Mouse (Mus musculus): ENCODE measurements around the gene Dab2ip. TPM values are rescaled to one million over a fixed set of nuclear protein-coding genes. Genes with fewer than 3 reads are reported as not detected.
A peak's percentile ranks its signal among the peaks of the same experiment; 100 is the strongest.

Dab2ip gene
- polyA plus RNA-seq, 1 experiment from 2014 or later = 60.0 TPM

DNA sequence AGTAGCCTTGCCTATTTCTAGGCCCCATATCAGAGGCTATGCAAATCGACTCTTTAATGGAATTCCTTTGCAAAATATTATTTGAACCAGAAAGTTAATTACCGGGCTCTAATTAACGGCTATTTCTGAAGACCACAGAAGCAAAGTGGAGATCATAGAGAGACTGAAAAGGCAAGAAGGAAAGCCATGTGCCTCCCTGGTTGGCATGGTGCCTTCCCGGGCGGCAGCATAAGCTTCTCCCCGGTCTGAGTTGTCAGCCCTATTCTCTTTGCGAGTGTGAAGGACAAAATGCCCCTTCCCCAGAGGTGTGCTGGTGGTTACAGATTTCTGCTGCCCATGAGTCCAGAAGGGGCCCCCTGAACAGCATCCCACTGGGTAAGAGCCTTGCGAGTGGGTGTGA lies 109.7 kb downstream of the Dab2ip start:
- no peaks in the 10 kb centered on the region for H3K27me3 ChIP-seq (replicated peaks)
- no peak overlapping the region for H3K4me2 ChIP-seq
- ATAC-seq (ENCODE audit: insufficient read depth, low FRiP score, low read depth) = no peak
- H3K36me3 ChIP-seq = no peaks in the 10 kb centered on the region
- WGBS = 83% methylated on average over 8 of the region's 8 CpGs
- peaks cover 59% of the 10 kb centered on the region for H3K4me1 ChIP-seq
- no peaks in the 10 kb centered on the region for H3K9me3 ChIP-seq
- no peak overlapping the region for H3K4me3 ChIP-seq (replicated peaks)
- H3K27ac ChIP-seq = no peak overlapping the region
- H3K9ac ChIP-seq = no peak overlapping the region

DNA sequence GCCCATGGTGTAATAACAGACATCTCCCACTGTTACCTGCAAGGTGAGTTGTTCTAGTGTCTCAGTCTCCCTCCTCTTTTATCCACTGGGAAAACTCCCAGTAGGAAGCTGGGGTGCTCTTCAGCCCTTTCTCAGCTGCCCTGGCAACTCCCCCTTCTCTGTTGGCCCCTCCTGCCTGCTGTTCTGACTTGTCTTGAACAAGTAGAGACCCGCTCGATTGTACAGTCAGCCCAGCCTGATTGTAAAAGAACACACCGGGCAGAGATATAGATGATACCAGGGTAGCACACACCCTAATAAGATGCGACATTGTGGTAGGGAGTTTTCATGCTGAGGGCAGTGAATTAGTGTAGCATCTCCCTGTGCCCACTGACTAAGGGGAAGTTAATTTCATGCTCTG lies 111.2 kb downstream of the Dab2ip start:
- Histone ChIP-seq H3K27ac (no peak overlapping the region; the same call in 1 of the 2 replicates), H3K4me1 (peaks cover 52% of the 10 kb centered on the region), H3K27me3 (replicated peaks) (no peaks in the 10 kb centered on the region), H3K4me3 (replicated peaks) (no peak overlapping the region), H3K36me3 (no peaks in the 10 kb centered on the region), H3K9me3 (no peaks in the 10 kb centered on the region), H3K4me2 (no peak overlapping the region), H3K9ac (no peak overlapping the region)
- 55% methylated on average over 4 of the region's 4 CpGs for WGBS
- no peak for ATAC-seq (ENCODE audit: insufficient read depth, low FRiP score, low read depth)

DNA sequence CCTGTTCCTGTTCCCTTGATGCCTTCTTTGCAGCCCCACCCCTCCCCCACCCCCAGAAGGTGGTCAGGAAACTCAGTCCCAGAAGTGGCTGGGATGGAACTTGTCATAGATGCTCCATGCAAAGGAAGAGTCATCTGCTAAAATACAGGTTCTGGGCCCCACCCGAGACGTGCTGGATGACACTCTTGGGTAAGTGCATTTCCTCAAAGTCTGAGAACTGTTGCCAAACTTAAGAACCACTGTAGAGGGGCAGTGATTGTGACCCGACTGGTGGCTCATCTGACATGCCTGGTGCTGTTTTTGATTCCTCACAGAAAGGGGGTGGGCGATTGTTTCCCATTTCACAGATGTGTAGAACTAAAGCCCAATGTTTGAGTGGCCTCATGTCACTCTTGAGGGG lies 111.7 kb downstream of the Dab2ip start:
- Histone ChIP-seq H3K4me2 (no peak overlapping the region), H3K4me3 (replicated peaks) (no peak overlapping the region), H3K9ac (no peak overlapping the region), H3K9me3 (no peaks in the 10 kb centered on the region), H3K27ac (peak overlapping the region; percentile 49; the same call in 1 of the 2 replicates), H3K27me3 (replicated peaks) (no peaks in the 10 kb centered on the region), H3K36me3 (no peaks in the 10 kb centered on the region), H3K4me1 (peaks cover 50% of the 10 kb centered on the region)
- 69% methylated on average over 4 of the region's 4 CpGs for WGBS
- no peak for ATAC-seq (ENCODE audit: insufficient read depth, low FRiP score, low read depth)

DNA sequence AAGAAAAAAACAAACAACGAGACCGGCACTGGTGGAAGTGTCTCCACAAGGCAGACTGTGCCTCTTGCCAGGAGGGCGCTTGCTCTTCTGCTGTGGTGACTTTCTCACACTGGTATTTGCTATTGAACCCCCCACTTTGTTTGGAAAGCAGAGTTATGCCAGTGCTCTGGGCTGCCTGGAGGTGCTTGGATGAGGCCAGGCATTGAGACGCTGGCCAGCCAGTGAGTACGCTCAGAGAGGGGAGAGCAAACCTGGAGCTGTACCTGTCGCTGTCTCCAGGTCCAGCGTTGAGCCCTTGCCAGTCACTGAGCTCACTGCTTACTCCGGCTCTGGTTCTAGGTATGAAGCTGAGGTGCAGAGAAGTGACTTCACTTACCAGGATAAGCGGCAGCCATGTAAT lies 112.2 kb downstream of the Dab2ip start:
- no peak for ATAC-seq (ENCODE audit: insufficient read depth, low FRiP score, low read depth)
- Histone ChIP-seq H3K27ac (peak overlapping the region; percentile 49; the same call in 1 of the 2 replicates), H3K27me3 (replicated peaks) (no peaks in the 10 kb centered on the region), H3K36me3 (no peaks in the 10 kb centered on the region), H3K4me2 (no peak overlapping the region), H3K9ac (no peak overlapping the region), H3K4me1 (peaks cover 55% of the 10 kb centered on the region), H3K4me3 (replicated peaks) (no peak overlapping the region), H3K9me3 (no peaks in the 10 kb centered on the region)
- WGBS = 80% methylated on average over 9 of the region's 9 CpGs

DNA sequence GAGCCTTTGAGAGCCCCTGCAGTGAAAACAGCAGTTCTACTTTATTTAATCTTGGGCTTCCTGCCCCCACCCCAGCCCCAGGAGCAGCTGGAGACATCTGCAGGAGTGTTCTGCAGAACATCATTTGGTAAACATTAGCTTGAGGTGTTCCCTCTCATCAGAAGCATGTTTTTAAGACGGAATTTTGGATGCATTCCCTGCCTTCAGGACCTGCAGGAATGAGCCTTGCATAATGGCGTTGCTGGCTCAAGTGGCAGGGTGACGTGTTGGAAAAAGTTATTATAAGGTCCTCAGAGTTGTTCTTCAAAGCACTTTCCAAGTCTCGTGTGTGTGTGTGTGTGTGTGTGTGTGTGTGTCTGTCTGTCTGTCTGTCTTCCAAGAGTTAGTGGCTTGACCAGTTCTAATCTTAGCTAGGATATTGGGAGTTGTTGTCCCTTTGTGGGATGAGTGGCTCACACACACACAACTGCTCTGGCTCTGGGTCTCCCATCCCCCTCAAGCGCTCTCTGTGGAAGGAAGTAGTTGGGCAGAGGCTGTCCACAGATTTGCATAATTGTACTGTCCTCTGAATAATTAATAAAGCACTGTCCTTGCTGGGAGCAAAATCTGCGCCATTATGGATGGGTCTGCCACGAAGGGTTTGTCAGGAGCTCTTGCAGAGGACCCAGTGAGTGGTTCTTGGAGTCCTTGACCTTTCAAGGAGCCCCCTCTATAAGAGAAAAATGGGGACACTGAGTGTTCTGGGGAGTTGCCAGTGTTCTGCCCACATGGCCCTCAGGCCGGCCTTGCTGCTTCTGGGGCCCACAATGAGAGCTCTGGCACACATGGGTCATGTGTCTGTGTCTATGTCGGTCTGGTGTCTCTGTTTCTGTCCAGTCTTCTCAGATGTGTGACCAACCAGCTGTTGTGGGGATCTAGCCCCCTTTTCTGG lies 114.2 kb downstream of the Dab2ip start:
- Histone ChIP-seq H3K4me1 (peaks cover 75% of the 10 kb centered on the region), H3K36me3 (no peaks in the 10 kb centered on the region), H3K4me2 (no peak overlapping the region), H3K9ac (no peak overlapping the region), H3K4me3 (replicated peaks) (no peak overlapping the region), H3K9me3 (no peaks in the 10 kb centered on the region), H3K27me3 (replicated peaks) (no peaks in the 10 kb centered on the region), H3K27ac (peak overlapping the region; percentile 70)
- ATAC-seq (ENCODE audit: insufficient read depth, low FRiP score, low read depth) = 0 out of 2 replicates have a peak, but pooled peaks have one; percentile 20
- 51% methylated on average over 9 of the region's 9 CpGs for WGBS

DNA sequence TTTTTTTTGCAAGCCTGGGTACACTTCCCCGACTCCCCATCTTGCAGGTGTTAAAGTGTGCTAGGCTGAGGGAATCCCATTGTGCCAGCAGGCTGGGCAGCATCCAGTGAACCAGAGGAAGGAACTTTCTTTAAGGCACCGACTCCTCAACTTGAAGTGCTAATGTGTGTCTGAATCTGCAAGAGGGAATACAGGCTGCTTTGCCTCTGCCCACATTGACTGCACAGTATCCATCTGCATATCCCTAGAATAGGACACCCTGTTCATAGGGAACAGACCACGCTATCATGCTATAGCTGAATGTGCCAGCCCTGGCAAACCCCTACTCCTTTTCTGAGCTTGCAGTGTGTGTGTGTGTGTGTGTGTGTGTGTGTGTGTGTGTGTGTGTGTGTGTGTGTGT lies 115.1 kb downstream of the Dab2ip start:
- no peak overlapping the region for H3K27ac ChIP-seq
- ATAC-seq (ENCODE audit: insufficient read depth, low FRiP score, low read depth) = no peak
- peaks cover 84% of the 10 kb centered on the region for H3K4me1 ChIP-seq

DNA sequence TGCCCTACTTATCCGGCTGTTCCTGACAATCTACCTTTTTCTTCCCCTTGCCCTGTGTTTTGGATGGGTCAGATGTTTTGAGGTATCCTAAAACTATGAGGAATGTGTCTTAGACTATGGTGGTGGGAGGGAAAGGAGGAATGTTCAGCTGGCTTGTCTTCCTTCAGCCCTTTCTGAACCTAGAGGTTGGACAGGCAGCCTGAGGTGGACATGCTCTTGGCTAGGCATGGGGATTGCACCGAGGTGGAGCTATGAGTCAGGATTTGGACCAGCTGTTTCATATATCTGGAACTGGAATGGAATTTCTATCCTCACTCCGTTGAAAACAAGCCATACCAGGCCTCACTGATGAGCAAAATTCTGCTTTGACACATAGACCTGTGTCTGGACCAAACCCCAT lies 115.9 kb downstream of the Dab2ip start:
- Histone ChIP-seq H3K9ac (no peak overlapping the region), H3K4me1 (peaks cover 84% of the 10 kb centered on the region), H3K27ac (no peak overlapping the region), H3K4me2 (no peak overlapping the region), H3K27me3 (replicated peaks) (no peaks in the 10 kb centered on the region), H3K9me3 (no peaks in the 10 kb centered on the region), H3K36me3 (no peaks in the 10 kb centered on the region), H3K4me3 (replicated peaks) (no peak overlapping the region)
- WGBS = 36% methylated on average over 3 of the region's 3 CpGs
- ATAC-seq (ENCODE audit: insufficient read depth, low FRiP score, low read depth) = no peak

More for the DNA sequence above, 115.1 kb downstream of the Dab2ip start:
- WGBS = 78% methylated on average over 3 of the region's 3 CpGs
- Histone ChIP-seq H3K27me3 (replicated peaks) (no peaks in the 10 kb centered on the region), H3K9me3 (no peaks in the 10 kb centered on the region), H3K36me3 (no peaks in the 10 kb centered on the region), H3K9ac (no peak overlapping the region), H3K4me2 (no peak overlapping the region), H3K4me3 (replicated peaks) (no peak overlapping the region)

DNA sequence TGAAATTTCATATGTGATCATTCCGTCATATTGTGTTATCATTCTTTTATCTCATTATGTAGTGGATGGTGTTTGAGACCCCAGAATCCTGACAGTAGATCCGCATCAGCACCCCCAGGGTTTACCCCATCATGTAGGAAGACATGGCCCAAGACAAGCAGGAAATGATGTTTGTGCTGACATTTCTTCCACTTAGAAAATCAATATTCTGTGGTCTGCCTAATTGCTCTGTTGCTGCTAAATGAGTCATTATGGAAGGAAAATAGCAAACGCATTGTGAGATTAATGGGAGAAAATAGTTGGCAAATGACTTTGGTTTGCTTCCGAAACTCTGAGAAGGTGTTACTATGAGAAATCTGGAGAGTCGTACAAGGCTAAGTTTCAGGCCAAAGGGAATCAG lies 116.4 kb downstream of the Dab2ip start:
- 81% methylated on average over 5 of the region's 5 CpGs for WGBS
- H3K36me3 ChIP-seq = no peaks in the 10 kb centered on the region
- H3K4me1 ChIP-seq = peaks cover 84% of the 10 kb centered on the region
- no peak overlapping the region for H3K4me3 ChIP-seq (replicated peaks)
- ATAC-seq (ENCODE audit: insufficient read depth, low FRiP score, low read depth) = no peak
- no peaks in the 10 kb centered on the region for H3K9me3 ChIP-seq
- H3K4me2 ChIP-seq = no peak overlapping the region
- no peak overlapping the region for H3K9ac ChIP-seq
- H3K27ac ChIP-seq = no peak overlapping the region
- no peaks in the 10 kb centered on the region for H3K27me3 ChIP-seq (replicated peaks)

DNA sequence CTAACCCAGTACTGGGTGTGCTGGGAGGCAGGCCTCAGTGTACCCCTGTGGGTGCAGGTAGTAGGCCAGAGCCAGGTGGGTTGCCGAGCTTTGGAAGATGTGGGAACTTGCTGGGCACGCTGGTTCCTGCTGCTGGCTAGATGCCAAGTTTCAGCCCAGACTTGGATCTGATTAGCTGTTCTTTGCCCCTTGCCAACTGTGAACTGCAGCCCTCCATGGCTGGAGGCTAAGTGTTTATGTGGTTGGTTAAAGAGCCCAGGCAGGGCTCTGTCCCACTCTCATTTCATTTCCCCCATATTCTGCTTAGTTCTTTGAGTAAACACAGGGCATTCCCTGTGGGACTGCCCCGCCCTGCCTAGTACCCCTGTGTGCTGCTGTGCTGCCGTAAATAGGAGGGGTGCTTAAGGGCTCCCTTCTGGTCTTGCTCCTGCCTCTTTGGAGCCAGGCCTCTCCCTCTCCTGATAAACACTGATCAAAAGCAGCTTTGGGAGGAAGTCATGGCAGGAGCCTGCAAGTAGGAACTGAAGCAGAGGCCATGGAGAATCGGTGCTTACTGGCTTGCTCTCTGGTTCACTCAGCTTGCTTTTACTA lies 118.1 kb downstream of the Dab2ip start:
- Histone ChIP-seq H3K9ac (no peak overlapping the region), H3K27ac (peak overlapping the region; percentile 80), H3K4me2 (peak overlapping the region; percentile 28; the same call in 1 of the 2 replicates), H3K9me3 (no peaks in the 10 kb centered on the region), H3K4me3 (replicated peaks) (no peak overlapping the region), H3K4me1 (peaks cover 84% of the 10 kb centered on the region), H3K27me3 (replicated peaks) (no peaks in the 10 kb centered on the region), H3K36me3 (no peaks in the 10 kb centered on the region)
- peak; percentile 30; the same call in 1 of the 2 replicates for ATAC-seq (ENCODE audit: insufficient read depth, low FRiP score, low read depth)
- WGBS = 26% methylated on average over 5 of the region's 5 CpGs

DNA sequence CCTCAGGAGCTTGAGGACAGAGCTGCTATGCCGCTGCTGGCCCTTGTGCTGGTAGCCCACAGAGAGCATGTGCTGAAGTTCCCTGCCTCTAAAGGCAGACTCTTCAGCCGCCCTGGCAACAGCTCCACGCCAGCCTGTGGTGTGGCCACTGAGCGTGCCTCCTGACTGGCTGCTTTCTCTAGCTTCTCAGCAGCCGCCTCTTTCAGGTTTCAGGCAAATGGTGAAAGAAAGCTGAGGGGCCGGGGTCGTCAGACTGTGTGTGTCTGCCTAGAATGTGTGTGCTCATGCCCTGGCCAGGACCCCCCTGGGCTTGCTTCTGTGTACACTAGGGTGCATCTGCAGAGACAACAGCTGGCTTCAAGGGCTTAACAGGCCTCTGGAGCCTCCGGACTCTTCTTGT lies 119.8 kb downstream of the Dab2ip start:
- H3K9me3 ChIP-seq = no peaks in the 10 kb centered on the region
- H3K4me3 ChIP-seq (replicated peaks) = no peak overlapping the region
- H3K27ac ChIP-seq = peak overlapping the region; percentile 80
- H3K4me1 ChIP-seq = peaks cover 82% of the 10 kb centered on the region
- 23% methylated on average over 8 of the region's 8 CpGs for WGBS
- no peaks in the 10 kb centered on the region for H3K27me3 ChIP-seq (replicated peaks)
- ATAC-seq (ENCODE audit: insufficient read depth, low FRiP score, low read depth) = no peak
- no peaks in the 10 kb centered on the region for H3K36me3 ChIP-seq
- H3K9ac ChIP-seq = no peak overlapping the region
- no peak overlapping the region for H3K4me2 ChIP-seq

DNA sequence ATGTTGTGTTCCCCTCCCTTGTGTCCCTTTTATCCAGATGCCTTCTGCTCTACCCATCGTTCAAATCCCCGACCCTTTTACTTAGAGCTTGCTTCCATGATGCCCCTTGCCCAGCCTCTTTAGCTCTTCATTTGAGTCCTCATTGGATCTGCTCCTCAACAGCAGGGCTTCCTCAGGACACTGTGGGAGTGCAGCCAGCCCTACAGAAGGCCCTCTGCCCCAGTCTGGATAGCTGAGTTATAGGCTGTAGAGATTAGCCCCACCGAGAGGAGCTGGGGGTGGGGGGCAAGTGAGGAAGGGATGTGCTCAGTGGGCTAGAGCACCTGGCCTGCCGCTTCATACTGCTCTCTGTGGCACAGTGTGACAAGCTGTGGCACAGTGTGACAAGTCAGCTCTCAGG lies 120.4 kb downstream of the Dab2ip start:
- WGBS = 46% methylated on average over 4 of the region's 4 CpGs
- peaks cover 86% of the 10 kb centered on the region for H3K4me1 ChIP-seq
- no peak overlapping the region for H3K4me3 ChIP-seq (replicated peaks)
- H3K27me3 ChIP-seq (replicated peaks) = no peaks in the 10 kb centered on the region
- H3K4me2 ChIP-seq = no peak overlapping the region; the same call in 1 of the 2 replicates
- no peak for ATAC-seq (ENCODE audit: insufficient read depth, low FRiP score, low read depth)
- no peaks in the 10 kb centered on the region for H3K9me3 ChIP-seq
- H3K9ac ChIP-seq = no peak overlapping the region
- no peaks in the 10 kb centered on the region for H3K36me3 ChIP-seq
- peak overlapping the region; percentile 80 for H3K27ac ChIP-seq
